Mouse (Mus musculus) lung, postnatal 0 days (tissue): ENCODE results near the gene Ly6g6e. TPM values are rescaled to one million over a fixed set of nuclear protein-coding genes. Genes with fewer than 3 reads are reported as not detected.

ENCODE experiments used
- ATAC-seq: fragments of 200-750 bp; cut with Nextera tagmentation; 2 replicates; pipeline ENCODE4 v1.8.0; 2017; ENCODE audit warnings: moderate library complexity
- DNase-seq: peaks from one replicate; pipeline ENCODE4 v3.0.0-alpha.2; 2016; ENCODE audit warnings: low spot score
- H3K27ac ChIP-seq: fragments of 300-500 bp; sonication (generic); 2 replicates; pipeline ENCODE4 v1.5.1; 2014; ENCODE audit warnings: antibody characterized with exemption, mild to moderate bottlenecking, low read length, mixed read lengths
- H3K27me3 ChIP-seq: fragments of 300-500 bp; sonication (generic); replicated peaks from 2 replicates; pipeline ENCODE4 v1.6.1; 2014; ENCODE audit warnings: low read length, mixed read lengths; ENCODE audit not compliant: insufficient read depth
- H3K36me3 ChIP-seq: fragments of 300-500 bp; sonication (generic); 2 replicates; pipeline ENCODE4 v1.6.1; 2014; ENCODE audit warnings: low read length, mixed read lengths; ENCODE audit not compliant: insufficient read depth
- H3K4me1 ChIP-seq: fragments of 300-500 bp; sonication (generic); 2 replicates; pipeline ENCODE4 v1.6.1; 2014; ENCODE audit warnings: antibody characterized with exemption, low read depth, low read length, mixed read lengths; ENCODE audit not compliant: insufficient read depth
- H3K4me2 ChIP-seq: fragments of 300-500 bp; sonication (generic); replicated peaks from 2 replicates; pipeline ENCODE4 v1.6.1; 2014; ENCODE audit warnings: low read depth, mild to moderate bottlenecking, low read length, moderate library complexity, mixed read lengths
- H3K4me3 ChIP-seq: fragments of 300-500 bp; sonication (generic); 2 replicates; pipeline ENCODE4 v1.5.1; 2014; ENCODE audit warnings: low read depth, low read length
- H3K9ac ChIP-seq: fragments of 300-500 bp; sonication (generic); replicated peaks from 2 replicates; pipeline ENCODE4 v1.6.1; 2014; ENCODE audit warnings: low read depth, mild to moderate bottlenecking
- H3K9me3 ChIP-seq: fragments of 300-500 bp; sonication (generic); 2 replicates; pipeline ENCODE4 v1.6.1; 2016; ENCODE audit warnings: low read length, mixed read lengths
- CTCF ChIP-seq: IDR thresholded peaks from 2 replicates; pipeline ENCODE4 v1.5.1; 2016; ENCODE audit warnings: antibody characterized with exemption, mild to moderate bottlenecking
- EP300 ChIP-seq: IDR thresholded peaks from 2 replicates; pipeline ENCODE4 v1.6.1; 2016; ENCODE audit warnings: antibody characterized with exemption, mild to moderate bottlenecking, control low read depth
- WGBS: fragments of 180-500 bp; shearing (Covaris S2); extraction: QIAGEN DNeasy Blood & Tissue Kit; methylation state at CpG from one replicate; pipeline ENCODE4 v1.1.7; 2014; 5-methylcytosine and 5-hydroxymethylcytosine counted together
- polyA plus RNA-seq: library from polyadenylated mRNA; unstranded; fragments of >200 nt; fragmentation: Nextera tagmentation; extraction: Ambion mirVana; gene quantifications from 2 replicates; pipeline ENCODE4 v1.2.1, GENCODE M21; 2015

Gene Ly6g6e
- polyA plus RNA-seq, 1 experiment from 2014 or later, result 2.8 TPM

DNA sequence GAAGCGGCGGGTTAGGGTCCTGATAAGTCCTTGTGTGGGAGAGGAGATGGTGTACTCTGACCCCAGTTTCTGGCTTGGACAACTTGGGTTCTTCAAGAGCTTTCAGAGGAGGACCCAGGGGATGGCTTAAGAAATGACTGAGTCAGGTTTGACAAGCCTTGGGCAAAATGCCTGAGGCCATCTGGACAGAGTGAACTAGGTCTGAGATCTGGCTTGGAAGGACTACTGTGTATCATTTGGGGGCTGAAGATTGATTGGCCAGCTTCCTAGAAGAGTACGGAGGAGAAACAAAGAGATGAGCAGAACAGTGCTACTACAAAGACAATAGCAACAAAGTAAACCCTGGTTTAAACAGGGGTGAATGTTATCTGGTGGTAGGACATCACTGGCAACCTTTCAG, 13.2 kb upstream of the Ly6g6e start:
- TF ChIP-seq EP300 (no peak), CTCF (no peak)
- H3K4me1 ChIP-seq, result peaks cover 12% of the 10 kb centered on the region
- 74% methylated on average over 3 of the region's 3 CpGs for WGBS
- H3K9ac ChIP-seq, result no peak overlapping the region
- H3K27me3 ChIP-seq, result 0 out of 2 replicates have a peak, but pooled peaks cover 3% of the 10 kb centered on the region
- H3K36me3 ChIP-seq, result peaks cover 7% of the 10 kb centered on the region; the same call in 1 of the 2 replicates
- H3K27ac ChIP-seq, result peak overlapping the region; percentile 83; the same call in 1 of the 2 replicates
- ATAC-seq (no peak), DNase-seq (no peak)
- no peaks in the 10 kb centered on the region for H3K9me3 ChIP-seq
- no peak overlapping the region for H3K4me2 ChIP-seq
- no peak overlapping the region for H3K4me3 ChIP-seq

DNA sequence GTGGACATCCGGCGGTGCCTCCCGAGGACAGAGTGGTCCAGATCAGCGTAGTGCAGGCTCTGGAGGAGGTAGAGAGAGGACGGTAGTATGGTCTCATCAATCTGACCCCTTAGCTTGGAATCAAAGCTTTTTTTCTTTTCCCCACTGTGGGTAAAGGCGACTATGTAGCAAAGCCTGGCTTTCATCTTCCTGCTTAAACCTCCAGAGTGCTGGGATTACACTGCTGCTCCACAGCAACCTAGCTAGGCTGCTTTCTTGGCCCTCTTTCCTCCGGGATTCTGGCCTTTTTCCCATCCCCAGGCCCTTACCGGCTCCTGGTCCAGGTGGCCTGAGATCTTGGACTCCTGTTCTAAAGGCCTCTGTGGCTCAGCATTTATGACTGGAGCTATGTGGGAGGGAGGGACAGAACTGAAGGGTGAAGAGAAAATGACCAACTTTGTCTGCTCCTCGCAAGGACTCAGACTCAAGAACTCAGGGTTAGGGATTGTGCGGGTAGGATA, 12.3 kb upstream of the Ly6g6e start:
- H3K27ac ChIP-seq, result peak overlapping the region; percentile 83
- peaks cover 12% of the 10 kb centered on the region for H3K4me1 ChIP-seq
- ATAC-seq, result peak; percentile 27
- no peak for TF ChIP-seq EP300
- no peak for TF ChIP-seq CTCF
- no peak overlapping the region; the same call in 1 of the 2 replicates for H3K9ac ChIP-seq
- H3K27me3 ChIP-seq, result 0 out of 2 replicates have a peak, but pooled peaks cover 3% of the 10 kb centered on the region
- no peak for DNase-seq
- 24% methylated on average over 10 of the region's 10 CpGs for WGBS
- H3K4me3 ChIP-seq, result peak overlapping the region; percentile 39
- no peaks in the 10 kb centered on the region for H3K9me3 ChIP-seq
- peaks cover 7% of the 10 kb centered on the region; the same call in 1 of the 2 replicates for H3K36me3 ChIP-seq
- peak overlapping the region; percentile 70 for H3K4me2 ChIP-seq

DNA sequence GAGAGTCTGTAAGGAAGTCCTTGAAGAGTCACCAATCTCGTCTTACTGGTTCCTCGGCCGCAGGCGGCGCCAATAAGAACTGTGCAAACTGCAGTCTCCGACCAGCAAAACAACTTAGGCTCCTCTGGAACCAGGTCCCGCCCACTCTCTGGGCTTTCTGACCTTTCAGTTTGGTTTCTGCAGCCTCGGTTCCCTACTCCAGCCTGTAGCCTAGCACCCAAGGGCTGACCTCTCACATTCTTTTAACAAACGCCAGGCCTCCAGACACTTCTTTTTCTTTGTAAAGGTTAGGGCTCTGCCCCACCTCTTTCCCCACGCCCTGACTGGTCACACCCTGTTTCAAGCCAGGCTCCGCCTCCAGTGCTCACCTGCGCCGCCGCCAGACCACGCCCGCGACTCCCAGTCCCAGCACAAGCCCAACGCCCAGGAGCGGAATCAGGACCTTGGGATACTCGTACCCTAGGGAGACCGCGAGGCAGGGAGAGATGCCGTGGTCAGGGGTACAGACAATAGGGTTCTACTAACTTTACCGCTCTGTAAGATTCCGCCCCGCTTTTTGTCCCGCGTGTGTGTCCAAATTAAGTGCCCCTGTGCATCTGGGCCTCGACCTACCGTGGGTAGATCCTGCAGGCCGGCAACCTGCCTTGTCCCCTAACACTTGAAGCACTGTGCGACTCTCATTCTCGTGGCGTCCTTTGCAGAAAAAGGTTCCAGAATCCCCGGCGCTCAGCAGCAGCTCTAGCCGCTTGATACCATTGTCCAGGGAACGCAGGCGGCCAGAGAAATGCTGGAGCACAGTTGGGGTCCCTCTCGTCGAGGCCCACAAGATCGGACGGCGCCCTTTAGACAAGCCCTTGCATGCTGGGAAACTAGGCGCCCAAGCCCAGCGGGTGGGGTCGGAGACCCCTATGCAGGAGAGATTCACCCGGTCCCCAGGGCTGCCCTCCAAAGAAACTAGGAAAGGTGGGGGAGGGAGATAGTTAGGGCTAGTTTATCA, 11.5 kb upstream of the Ly6g6e start, which contains the start of gene Ly6g6c:
Ly6g6c (plus strand) TSS at position 438 of the 997 bp plus-strand sequence.
- WGBS, result 4% methylated on average over 48 of the region's 48 CpGs
- Histone ChIP-seq H3K4me3 (peak within 1 kb of the TSS; percentile 39), H3K36me3 (peaks cover 7% of the 10 kb centered on the region; the same call in 1 of the 2 replicates), H3K27ac (peak within 1 kb of the TSS; percentile 83), H3K4me2 (peak within 1 kb of the TSS; percentile 70), H3K9me3 (no peaks in the 10 kb centered on the region), H3K4me1 (peaks cover 8% of the 10 kb centered on the region), H3K27me3 (0 out of 2 replicates have a peak, but pooled peaks cover 3% of the 10 kb centered on the region), H3K9ac (peak within 1 kb of the TSS; percentile 29; the same call in 1 of the 2 replicates)
- TF ChIP-seq CTCF, result peak; percentile 40
- TF ChIP-seq EP300, result no peak
- peak; percentile 95 for DNase-seq
- ATAC-seq, result peak; percentile 90

DNA sequence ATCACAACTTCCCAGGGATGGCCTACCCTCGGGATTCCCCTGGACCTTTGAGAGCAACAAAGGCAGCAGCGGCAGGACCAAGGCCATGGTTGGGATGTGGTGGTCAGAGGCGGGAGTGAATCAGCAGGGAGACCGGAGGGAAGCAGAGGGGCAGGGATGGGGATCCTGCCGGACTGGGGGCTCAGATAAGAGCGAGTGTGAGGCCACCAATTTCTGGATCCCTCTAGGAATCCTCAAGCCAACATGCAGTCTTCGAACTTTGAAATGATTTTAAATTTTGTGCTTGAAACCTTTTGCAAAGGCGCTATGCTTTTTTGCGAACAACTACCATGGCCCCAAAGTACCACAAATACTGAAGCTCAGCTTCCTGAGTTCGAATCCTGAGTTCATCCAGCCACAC, 10.6 kb upstream of the Ly6g6e start, which contains the start of gene Mpig6b:
Mpig6b (minus strand) TSS at position 101 of the 400 bp plus-strand sequence.
- Histone ChIP-seq H3K27ac (peak within 1 kb of the TSS; percentile 83), H3K27me3 (0 out of 2 replicates have a peak, but pooled peaks cover 3% of the 10 kb centered on the region)
- 55% methylated on average over 10 of the region's 10 CpGs for WGBS

DNA sequence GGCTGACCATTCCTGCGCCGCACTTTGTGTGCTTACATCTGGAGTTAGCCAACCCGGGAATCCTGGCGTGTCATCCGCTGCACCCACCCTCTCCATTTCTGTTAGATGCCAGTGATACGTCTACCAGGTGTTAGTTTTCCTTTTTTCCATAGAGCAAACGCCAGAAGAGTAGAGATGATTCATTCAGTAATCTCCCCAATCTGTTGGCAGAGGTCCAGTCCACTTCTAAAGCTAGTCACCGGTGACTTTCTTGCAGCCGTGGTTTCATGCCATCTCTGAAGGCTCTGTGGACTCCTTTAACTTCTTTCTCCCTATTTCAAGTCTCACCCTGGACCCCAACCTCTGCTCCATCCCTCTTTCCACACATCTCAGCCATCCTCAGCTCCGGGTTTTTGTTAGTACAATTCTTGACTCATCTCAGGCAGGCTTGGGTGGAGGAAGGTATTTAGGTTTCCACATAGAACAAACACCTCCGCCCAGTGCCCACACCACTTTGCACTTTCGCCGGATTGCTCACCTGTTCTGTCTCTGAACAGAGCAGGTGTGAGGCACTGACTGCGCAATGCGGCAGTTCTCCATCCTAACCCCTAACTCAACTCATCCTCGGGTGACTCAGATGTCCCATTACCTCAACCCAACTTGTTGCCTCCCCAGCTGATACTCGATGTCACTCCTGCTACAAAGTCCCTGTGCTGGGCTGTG, 8.3 kb upstream of the Ly6g6e start:
- ATAC-seq, result peak; percentile 29
- peak; percentile 67 for DNase-seq
- Histone ChIP-seq H3K9ac (no peak overlapping the region), H3K4me3 (no peak overlapping the region), H3K36me3 (no peaks in the 10 kb centered on the region), H3K27ac (no peak overlapping the region), H3K9me3 (no peaks in the 10 kb centered on the region), H3K27me3 (0 out of 2 replicates have a peak, but pooled peaks cover 3% of the 10 kb centered on the region), H3K4me1 (peaks cover 6% of the 10 kb centered on the region; the same call in 1 of the 2 replicates), H3K4me2 (no peak overlapping the region)
- WGBS, result 54% methylated on average over 17 of the region's 17 CpGs
- no peak for TF ChIP-seq CTCF
- peak; percentile 54; the same call in 1 of the 2 replicates for TF ChIP-seq EP300

More for the DNA sequence above, 10.6 kb upstream of the Ly6g6e start, which contains the start of gene Mpig6b:
- peaks cover 7% of the 10 kb centered on the region; the same call in 1 of the 2 replicates for H3K36me3 ChIP-seq
- no peak for DNase-seq
- H3K9me3 ChIP-seq, result no peaks in the 10 kb centered on the region
- ATAC-seq, result no peak
- no peak for TF ChIP-seq EP300
- no peak for TF ChIP-seq CTCF
- peak within 1 kb of the TSS; percentile 39 for H3K4me3 ChIP-seq
- H3K4me2 ChIP-seq, result peak within 1 kb of the TSS; percentile 70
- H3K9ac ChIP-seq, result peak within 1 kb of the TSS; percentile 29; the same call in 1 of the 2 replicates
- peaks cover 6% of the 10 kb centered on the region; the same call in 1 of the 2 replicates for H3K4me1 ChIP-seq
